Mouse (Mus musculus): ENCODE data around the gene Zfp616. TPM values are rescaled to one million over a fixed set of nuclear protein-coding genes. Genes with fewer than 3 reads are reported as not detected.

The Zfp616 gene
- polyA plus RNA-seq (2014; fragmentation: Nextera tagmentation; extraction: Ambion mirVana): not detected in 2 replicates

GRCm38 (mm10) chr11:74069655-74070054 lies at the start of gene Zfp616:
TSS of gene Zfp616 (plus strand) at chr11:74069955.
- no peaks in the 10 kb centered on the region for H3K27me3 ChIP-seq (ENCODE audit: control insufficient read depth, insufficient read depth, low read length)
- H3K4me3 ChIP-seq (ENCODE audit: low read depth, low read length): no peak within 1 kb of the TSS
- H3K4me2 ChIP-seq (ENCODE audit: low read depth, low read length): no peak within 1 kb of the TSS
- WGBS: 100% methylated on average over 1 of the region's 1 CpGs
- H3K27ac ChIP-seq (ENCODE audit: low read depth, low read length): no peak within 1 kb of the TSS
- no peaks in the 10 kb centered on the region; the same call in 1 of the 2 replicates for H3K9me3 ChIP-seq (ENCODE audit: control insufficient read depth, low read length)
- H3K36me3 ChIP-seq (ENCODE audit: control insufficient read depth, insufficient read depth, low read length): no peaks in the 10 kb centered on the region
- no peak within 1 kb of the TSS for H3K9ac ChIP-seq (replicated peaks; ENCODE audit: low read depth, low read length)
- ATAC-seq (ENCODE audit: low read depth): no peak
- H3K4me1 ChIP-seq (ENCODE audit: control insufficient read depth, insufficient read depth, low read length): no peaks in the 10 kb centered on the region

GRCm38 (mm10) chr11:74051347-74051746 lies 18.4 kb upstream of the Zfp616 start:
- no peak overlapping the region for H3K27ac ChIP-seq (ENCODE audit: low read depth, low read length)
- no peak overlapping the region for H3K4me3 ChIP-seq (ENCODE audit: low read depth, low read length)
- H3K9ac ChIP-seq (replicated peaks; ENCODE audit: low read depth, low read length): no peak overlapping the region
- no peaks in the 10 kb centered on the region for H3K27me3 ChIP-seq (ENCODE audit: control insufficient read depth, insufficient read depth, low read length)
- no peaks in the 10 kb centered on the region; the same call in 1 of the 2 replicates for H3K9me3 ChIP-seq (ENCODE audit: control insufficient read depth, low read length)
- no peaks in the 10 kb centered on the region for H3K36me3 ChIP-seq (ENCODE audit: control insufficient read depth, insufficient read depth, low read length)
- WGBS: 76% methylated on average over 3 of the region's 3 CpGs
- H3K4me2 ChIP-seq (ENCODE audit: low read depth, low read length): no peak overlapping the region
- no peak for ATAC-seq (ENCODE audit: low read depth)
- H3K4me1 ChIP-seq (ENCODE audit: control insufficient read depth, insufficient read depth, low read length): no peaks in the 10 kb centered on the region

- H3K27me3 ChIP-seq (ENCODE audit: control insufficient read depth, insufficient read depth, low read length): no peaks in the 10 kb centered on the region
- WGBS: 80% methylated on average over 2 of the region's 2 CpGs
- no peak for ATAC-seq (ENCODE audit: low read depth)
- no peaks in the 10 kb centered on the region for H3K4me1 ChIP-seq (ENCODE audit: control insufficient read depth, insufficient read depth, low read length)
- no peak within 1 kb of the TSS for H3K4me2 ChIP-seq (ENCODE audit: low read depth, low read length)
- no peak within 1 kb of the TSS for H3K4me3 ChIP-seq (ENCODE audit: low read depth, low read length)
- no peak within 1 kb of the TSS for H3K27ac ChIP-seq (ENCODE audit: low read depth, low read length)
- no peaks in the 10 kb centered on the region for H3K9me3 ChIP-seq (ENCODE audit: control insufficient read depth, low read length)
- H3K36me3 ChIP-seq (ENCODE audit: control insufficient read depth, insufficient read depth, low read length): no peaks in the 10 kb centered on the region
- H3K9ac ChIP-seq (replicated peaks; ENCODE audit: low read depth, low read length): no peak within 1 kb of the TSS
These were observed 13.3 kb upstream of the Zfp616 start, which contains the start of the genes Olfr139 and Olfr399 for GRCm38 (mm10) chr11:74056451-74056850. TSS of gene Olfr139 (minus strand) at chr11:74056551. TSS of gene Olfr399 (minus strand) at chr11:74056615.

GRCm38 (mm10) chr11:74100724-74101123 lies 31.0 kb downstream of the Zfp616 start:
- no peak overlapping the region for H3K4me2 ChIP-seq (ENCODE audit: low read depth, low read length)
- no peaks in the 10 kb centered on the region for H3K4me1 ChIP-seq (ENCODE audit: control insufficient read depth, insufficient read depth, low read length)
- no peaks in the 10 kb centered on the region for H3K36me3 ChIP-seq (ENCODE audit: control insufficient read depth, insufficient read depth, low read length)
- no peaks in the 10 kb centered on the region for H3K27me3 ChIP-seq (ENCODE audit: control insufficient read depth, insufficient read depth, low read length)
- no peak overlapping the region for H3K27ac ChIP-seq (ENCODE audit: low read depth, low read length)
- H3K9me3 ChIP-seq (ENCODE audit: control insufficient read depth, low read length): no peaks in the 10 kb centered on the region
- no peak overlapping the region for H3K4me3 ChIP-seq (ENCODE audit: low read depth, low read length)
- no peak for ATAC-seq (ENCODE audit: low read depth)
- WGBS: 78% methylated on average over 2 of the region's 2 CpGs
- no peak overlapping the region for H3K9ac ChIP-seq (replicated peaks; ENCODE audit: low read depth, low read length)

GRCm38 (mm10) chr11:74101507-74101906 lies 31.8 kb downstream of the Zfp616 start:
- WGBS: 55% methylated on average over 2 of the region's 2 CpGs
- Histone ChIP-seq H3K27me3 (ENCODE audit: control insufficient read depth, insufficient read depth, low read length) (no peaks in the 10 kb centered on the region), H3K27ac (ENCODE audit: low read depth, low read length) (no peak overlapping the region), H3K9ac (replicated peaks; ENCODE audit: low read depth, low read length) (no peak overlapping the region), H3K9me3 (ENCODE audit: control insufficient read depth, low read length) (no peaks in the 10 kb centered on the region), H3K4me2 (ENCODE audit: low read depth, low read length) (no peak overlapping the region), H3K4me3 (ENCODE audit: low read depth, low read length) (no peak overlapping the region), H3K36me3 (ENCODE audit: control insufficient read depth, insufficient read depth, low read length) (no peaks in the 10 kb centered on the region), H3K4me1 (ENCODE audit: control insufficient read depth, insufficient read depth, low read length) (no peaks in the 10 kb centered on the region)
- no peak for ATAC-seq (ENCODE audit: low read depth)

- no peak overlapping the region for H3K4me2 ChIP-seq (ENCODE audit: low read depth, low read length)
- H3K9me3 ChIP-seq (ENCODE audit: control insufficient read depth, low read length): 0 out of 2 replicates have a peak, but pooled peaks cover 1% of the 10 kb centered on the region
These were observed 35.3 kb downstream of the Zfp616 start for GRCm38 (mm10) chr11:74105066-74105465.

GRCm38 (mm10) chr11:74113412-74113811 lies 43.7 kb downstream of the Zfp616 start, which contains the start of gene Olfr401:
TSS of gene Olfr401 (plus strand) at chr11:74113712.
- Histone ChIP-seq H3K27me3 (ENCODE audit: control insufficient read depth, insufficient read depth, low read length) (no peaks in the 10 kb centered on the region), H3K9me3 (ENCODE audit: control insufficient read depth, low read length) (0 out of 2 replicates have a peak, but pooled peaks cover 3% of the 10 kb centered on the region), H3K4me2 (ENCODE audit: low read depth, low read length) (no peak within 1 kb of the TSS), H3K36me3 (ENCODE audit: control insufficient read depth, insufficient read depth, low read length) (no peaks in the 10 kb centered on the region), H3K9ac (replicated peaks; ENCODE audit: low read depth, low read length) (no peak within 1 kb of the TSS), H3K4me1 (ENCODE audit: control insufficient read depth, insufficient read depth, low read length) (no peaks in the 10 kb centered on the region), H3K27ac (ENCODE audit: low read depth, low read length) (no peak within 1 kb of the TSS), H3K4me3 (ENCODE audit: low read depth, low read length) (no peak within 1 kb of the TSS)
- no peak for ATAC-seq (ENCODE audit: low read depth)

More at GRCm38 (mm10) chr11:74105066-74105465, 35.3 kb downstream of the Zfp616 start:
- H3K4me1 ChIP-seq (ENCODE audit: control insufficient read depth, insufficient read depth, low read length): no peaks in the 10 kb centered on the region
- H3K9ac ChIP-seq (replicated peaks; ENCODE audit: low read depth, low read length): no peak overlapping the region
- H3K36me3 ChIP-seq (ENCODE audit: control insufficient read depth, insufficient read depth, low read length): no peaks in the 10 kb centered on the region
- no peak overlapping the region for H3K4me3 ChIP-seq (ENCODE audit: low read depth, low read length)
- no peaks in the 10 kb centered on the region for H3K27me3 ChIP-seq (ENCODE audit: control insufficient read depth, insufficient read depth, low read length)
- no peak overlapping the region for H3K27ac ChIP-seq (ENCODE audit: low read depth, low read length)
- 43% methylated on average over 5 of the region's 5 CpGs for WGBS
- no peak for ATAC-seq (ENCODE audit: low read depth)

Other genes with a start within 250 kb of the Zfp616 start
- gene Olfr393, start 218.5 kb upstream of the Zfp616 start, polyA plus RNA-seq (2014; fragmentation: Nextera tagmentation; extraction: Ambion mirVana): not detected in 2 replicates
- gene Olfr394, start 179.2 kb upstream of the Zfp616 start, polyA plus RNA-seq (2014; fragmentation: Nextera tagmentation; extraction: Ambion mirVana): not detected in 2 replicates
- not detected in 2 replicates for gene Olfr395, start 160.7 kb upstream of the Zfp616 start, polyA plus RNA-seq (2014; fragmentation: Nextera tagmentation; extraction: Ambion mirVana)
- gene Olfr23, start 133.3 kb upstream of the Zfp616 start, polyA plus RNA-seq (2014; fragmentation: Nextera tagmentation; extraction: Ambion mirVana): not detected in 2 replicates
- gene Olfr397, start 109.1 kb upstream of the Zfp616 start, polyA plus RNA-seq (2014; fragmentation: Nextera tagmentation; extraction: Ambion mirVana): not detected in 2 replicates
- gene Olfr398, start 79.5 kb upstream of the Zfp616 start, polyA plus RNA-seq (2014; fragmentation: Nextera tagmentation; extraction: Ambion mirVana): not detected in 2 replicates
- not detected in 2 replicates for gene Olfr139, start 13.4 kb upstream of the Zfp616 start, polyA plus RNA-seq (2014; fragmentation: Nextera tagmentation; extraction: Ambion mirVana)
- gene Olfr399, start 13.3 kb upstream of the Zfp616 start, polyA plus RNA-seq (2014; fragmentation: Nextera tagmentation; extraction: Ambion mirVana): not detected in 2 replicates
- gene Olfr401, start 43.8 kb downstream of the Zfp616 start, polyA plus RNA-seq (2014; fragmentation: Nextera tagmentation; extraction: Ambion mirVana): not detected in 2 replicates
- gene Olfr402, start 83.6 kb downstream of the Zfp616 start, polyA plus RNA-seq (2014; fragmentation: Nextera tagmentation; extraction: Ambion mirVana): not detected in 2 replicates
- gene Olfr403, start 116.3 kb downstream of the Zfp616 start, polyA plus RNA-seq (2014; fragmentation: Nextera tagmentation; extraction: Ambion mirVana): not detected in 2 replicates
- not detected in 2 replicates for gene Olfr43, start 141.4 kb downstream of the Zfp616 start, polyA plus RNA-seq (2014; fragmentation: Nextera tagmentation; extraction: Ambion mirVana)
- not detected in 2 replicates for gene Olfr406, start 189.9 kb downstream of the Zfp616 start, polyA plus RNA-seq (2014; fragmentation: Nextera tagmentation; extraction: Ambion mirVana)
- gene Olfr59, start 213.8 kb downstream of the Zfp616 start, polyA plus RNA-seq (2014; fragmentation: Nextera tagmentation; extraction: Ambion mirVana): not detected in 2 replicates

All from neural tube, embryonic 14.5 days (tissue).